Mouse (Mus musculus) liver, postnatal 0 days (tissue): ENCODE data around the gene Xpo4.

ENCODE experiments used
- CTCF ChIP-seq: sonication (generic); IDR thresholded peaks from 2 replicates; pipeline ENCODE4 v1.5.1; 2016; ENCODE audit warnings: antibody characterized with exemption, low read depth
- EP300 ChIP-seq: IDR thresholded peaks from 2 replicates; pipeline ENCODE4 v1.6.1; 2016; ENCODE audit warnings: antibody characterized with exemption, low read depth, mild to moderate bottlenecking

- TF ChIP-seq CTCF (no peak), EP300 (no peak)
Observed at GRCm38 (mm10) chr14:57639153-57639552, 26.1 kb downstream of the Xpo4 start.
